Mouse (Mus musculus) stomach, postnatal 0 days (tissue): ENCODE results near the gene Paqr7. TPM values are rescaled to one million over a fixed set of nuclear protein-coding genes. Genes with fewer than 3 reads are reported as not detected.

Experiments
- ATAC-seq: fragments of 200-750 bp; cut with Nextera tagmentation; 2 replicates; pipeline ENCODE4 v1.8.0; 2017; ENCODE audit not compliant: low FRiP score, low TSS enrichment
- DNase-seq: peaks from one replicate; pipeline ENCODE4 v3.0.0-alpha.2; 2016; ENCODE audit warnings: low spot score
- H3K27ac ChIP-seq: fragments of 300-500 bp; sonication (generic); replicated peaks from 2 replicates; pipeline ENCODE4 v1.5.1; 2014; ENCODE audit warnings: mild to moderate bottlenecking, control low read depth
- H3K27me3 ChIP-seq: fragments of 300-500 bp; sonication (generic); 2 replicates; pipeline ENCODE4 v1.6.1; 2014; ENCODE audit warnings: low read length; ENCODE audit not compliant: control insufficient read depth, insufficient read depth
- H3K36me3 ChIP-seq: fragments of 300-500 bp; sonication (generic); 2 replicates; pipeline ENCODE4 v1.6.1; 2014; ENCODE audit warnings: low read length, mixed read lengths; ENCODE audit not compliant: control insufficient read depth, insufficient read depth
- H3K4me1 ChIP-seq: fragments of 300-500 bp; sonication (generic); replicated peaks from 2 replicates; pipeline ENCODE4 v1.6.1; 2014; ENCODE audit warnings: antibody characterized with exemption; ENCODE audit not compliant: control insufficient read depth, insufficient read depth
- H3K4me2 ChIP-seq: fragments of 300-500 bp; sonication (generic); replicated peaks from 2 replicates; pipeline ENCODE4 v1.6.1; 2014; ENCODE audit warnings: low read depth, mild to moderate bottlenecking, control low read depth, moderate library complexity
- H3K4me3 ChIP-seq: fragments of 300-500 bp; sonication (generic); 2 replicates; pipeline ENCODE4 v1.5.1; 2014; ENCODE audit warnings: low read depth, low read length, control low read depth
- H3K9ac ChIP-seq: fragments of 300-500 bp; sonication (generic); 2 replicates; pipeline ENCODE4 v1.6.1; 2014; ENCODE audit warnings: mild to moderate bottlenecking, low read length, control low read depth, mixed read lengths
- H3K9me3 ChIP-seq: fragments of 300-500 bp; sonication (generic); 2 replicates; pipeline ENCODE4 v1.6.1; 2016; ENCODE audit warnings: low read length; ENCODE audit not compliant: control insufficient read depth
- CTCF ChIP-seq: IDR thresholded peaks from 2 replicates; pipeline ENCODE4 v1.5.1; 2016; ENCODE audit warnings: antibody characterized with exemption, low read depth, mild to moderate bottlenecking, moderate library complexity
- EP300 ChIP-seq: optimal IDR thresholded peaks from 2 replicates; pipeline ENCODE3; 2016; ENCODE audit warnings: antibody characterized with exemption
- WGBS: fragments of 180-500 bp; shearing (Covaris S2); extraction: QIAGEN DNeasy Blood & Tissue Kit; methylation state at CpG from one replicate; pipeline ENCODE4 v1.1.7; 2014; 5-methylcytosine and 5-hydroxymethylcytosine counted together
- microRNA-seq: library from miRNA; unstranded; fragments of <30 nt; microRNA quantifications from one replicate; pipeline ENCODE4, GENCODE M21; 2016
- polyA plus RNA-seq: library from polyadenylated mRNA; unstranded; fragments of >200 nt; fragmentation: Nextera tagmentation; extraction: Ambion mirVana; gene quantifications from 2 replicates; pipeline ENCODE4 v1.2.1, GENCODE M21; 2015

The Paqr7 gene
- polyA plus RNA-seq, 1 experiment from 2014 or later = 51.8 TPM

DNA sequence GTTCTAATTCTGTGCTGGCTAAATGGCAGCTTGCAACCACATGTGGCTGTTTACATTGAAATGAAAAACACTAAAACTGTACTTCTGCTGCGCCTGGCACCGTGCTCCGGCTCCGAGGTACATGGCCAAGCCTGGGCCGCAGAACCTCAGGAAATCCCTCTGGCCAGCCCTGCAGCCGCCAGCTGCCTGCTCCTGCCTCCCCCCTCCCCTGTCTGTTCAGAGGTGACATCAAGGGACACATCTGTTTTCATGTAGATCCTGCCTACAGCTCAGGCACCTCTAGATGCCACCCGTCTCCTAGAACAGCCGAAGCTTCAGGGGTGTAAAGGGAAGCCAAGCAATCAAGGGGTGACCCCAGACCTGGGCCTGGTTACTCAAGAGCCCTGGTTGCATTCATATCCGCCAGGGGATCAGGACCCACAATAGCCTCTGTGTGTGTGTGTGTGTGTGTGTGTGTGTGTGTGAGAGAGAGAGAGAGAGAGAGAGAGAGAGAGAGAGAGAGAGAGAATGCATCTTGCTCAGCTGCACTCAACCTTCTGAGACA, 62.1 kb downstream of the Paqr7 start:
- no peak for DNase-seq
- no peaks in the 10 kb centered on the region for H3K4me1 ChIP-seq

GRCm38 (mm10) chr4:134559154-134559553, 62.7 kb downstream of the Paqr7 start:
- no peaks in the 10 kb centered on the region for H3K4me1 ChIP-seq
- DNase-seq (no peak), ATAC-seq (no peak)
- H3K4me3 ChIP-seq = no peak overlapping the region
- no peak for TF ChIP-seq EP300
- no peak for TF ChIP-seq CTCF
- no peaks in the 10 kb centered on the region for H3K36me3 ChIP-seq
- no peak overlapping the region for H3K9ac ChIP-seq
- 72% methylated on average over 7 of the region's 7 CpGs for WGBS
- no peaks in the 10 kb centered on the region for H3K9me3 ChIP-seq
- H3K4me2 ChIP-seq = no peak overlapping the region
- H3K27ac ChIP-seq = no peak overlapping the region
- H3K27me3 ChIP-seq = no peaks in the 10 kb centered on the region

More for the DNA sequence above, 62.1 kb downstream of the Paqr7 start:
- TF ChIP-seq EP300 (no peak), CTCF (no peak)
- H3K9me3 ChIP-seq = no peaks in the 10 kb centered on the region
- no peak overlapping the region for H3K27ac ChIP-seq
- no peak overlapping the region for H3K9ac ChIP-seq
- no peak overlapping the region for H3K4me3 ChIP-seq
- 49% methylated on average over 9 of the region's 9 CpGs for WGBS
- ATAC-seq = no peak
- H3K4me2 ChIP-seq = no peak overlapping the region
- no peaks in the 10 kb centered on the region for H3K27me3 ChIP-seq
- H3K36me3 ChIP-seq = no peaks in the 10 kb centered on the region

Small RNA genes lying within 50 kb of the gene (microRNA-seq; reads per million reads assigned to microRNA genes)
- gene Gm23634 = not detected

Other genes starting within 250 kb of the Paqr7 start
- gene Gm30191, start 249.8 kb upstream of the Paqr7 start, polyA plus RNA-seq = not detected in 2 replicates
- 3.7 and 4.2 TPM in 2 replicates for gene Grrp1, start 242.6 kb upstream of the Paqr7 start, polyA plus RNA-seq
- 8.3 and 8.4 TPM in 2 replicates for gene Pdik1l, start 208.8 kb upstream of the Paqr7 start, polyA plus RNA-seq
- gene Trim63, start 181.6 kb upstream of the Paqr7 start, polyA plus RNA-seq = 0.07 and 0.13 TPM in 2 replicates
- 0.06 and 0.07 TPM in 2 replicates for gene Slc30a2, start 153.5 kb upstream of the Paqr7 start, polyA plus RNA-seq
- gene Extl1, start 112.8 kb upstream of the Paqr7 start, polyA plus RNA-seq = 1.8 and 2.1 TPM in 2 replicates
- 16.8 and 17.1 TPM in 2 replicates for gene Pafah2, start 100.4 kb upstream of the Paqr7 start, polyA plus RNA-seq
- 358 and 380 TPM in 2 replicates for gene Stmn1, start 28.4 kb upstream of the Paqr7 start, polyA plus RNA-seq
- gene Aunip, start 14.3 kb downstream of the Paqr7 start, polyA plus RNA-seq = 3.5 and 3.8 TPM in 2 replicates
- gene Mtfr1l, start 38.7 kb downstream of the Paqr7 start, polyA plus RNA-seq = 64.7 and 70.3 TPM in 2 replicates
- 8.6 and 12.1 TPM in 2 replicates for gene Selenon, start 55.5 kb downstream of the Paqr7 start, polyA plus RNA-seq
- 1.5 TPM in 2 replicates for gene Man1c1, start 207.6 kb downstream of the Paqr7 start, polyA plus RNA-seq